ENCODE assay signal across 9 mouse cellular contexts in the genomic region with DNA sequence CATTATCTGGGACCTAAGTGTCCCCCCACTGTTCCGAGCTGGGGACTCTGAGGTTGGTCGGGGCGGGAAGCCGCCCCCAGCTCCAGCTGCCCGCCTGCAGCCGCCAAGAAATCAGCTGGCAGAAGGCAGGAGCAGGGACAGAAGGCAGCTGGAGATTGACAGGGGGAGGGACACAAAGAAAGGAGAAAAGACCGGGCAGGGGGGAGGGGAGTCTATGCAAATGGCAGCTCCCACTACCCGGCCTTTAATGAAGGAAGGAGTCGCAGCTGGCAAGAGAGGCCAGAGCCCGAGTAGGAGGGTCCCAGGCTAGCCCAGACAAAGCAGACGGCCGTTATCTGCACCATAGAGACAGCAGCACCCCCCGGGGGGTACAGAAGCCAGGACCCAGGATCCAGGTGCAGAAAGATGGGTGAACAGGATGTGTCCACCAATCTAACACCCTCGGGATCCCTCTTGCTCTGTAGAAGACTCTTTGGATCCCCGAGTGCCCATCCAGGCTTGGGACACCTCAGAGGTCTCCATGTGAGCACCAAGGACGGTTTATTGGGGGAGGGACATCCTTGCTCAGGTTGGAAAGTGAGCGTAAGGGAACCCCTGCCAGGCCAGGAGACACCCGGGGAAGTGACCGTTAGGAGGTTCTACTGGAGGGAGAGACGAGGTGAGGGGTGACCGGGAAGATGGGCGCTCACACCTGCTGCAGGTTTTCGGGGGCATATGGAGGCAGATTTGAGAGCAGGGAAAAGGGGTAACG. TPM values are rescaled to one million over a fixed set of nuclear protein-coding genes. Genes with fewer than 3 reads are reported as not detected.
A peak's percentile ranks its signal among the peaks of the same experiment; 100 is the strongest.
DNase-seq lines count a peak whose midpoint lies in the region; ATAC-seq and TF ChIP-seq lines count a peak whose summit lies in the region.
"Had no signal": no experiment of that assay in that cellular context is flagged by ENCODE, and none has a peak within 500 bp of the region (broad histone marks: within the 10 kb centered on the region; RNA-seq: fewer than 3 reads in every experiment).

No protein-coding gene starts in this region.

- H3K27ac ChIP-seq in heart, embryonic 10.5 days, result peak overlapping the region; percentile 91
- peak overlapping the region; percentile 100 for H3K27ac ChIP-seq in forebrain, postnatal 0 days (ENCODE audit: low read depth, low read length)
- H3K27ac ChIP-seq in midbrain, embryonic 10.5 days (replicated peaks), result peak overlapping the region; percentile 97
- no peak overlapping the region for H3K27ac ChIP-seq in stomach, embryonic 16.5 days (ENCODE audit: low read length)

- no peaks in the 10 kb centered on the region for H3K36me3 ChIP-seq in heart, embryonic 10.5 days
- H3K36me3 ChIP-seq in forebrain, postnatal 0 days (ENCODE audit: insufficient read depth), result no peaks in the 10 kb centered on the region
- no peaks in the 10 kb centered on the region for H3K36me3 ChIP-seq in midbrain, embryonic 10.5 days
- no peaks in the 10 kb centered on the region for H3K36me3 ChIP-seq in stomach, embryonic 16.5 days (ENCODE audit: control insufficient read depth, insufficient read depth, low read length)

- 2% methylated on average over 24 of the region's 24 CpGs for WGBS in heart, embryonic 10.5 days
- 4% methylated on average over 24 of the region's 24 CpGs for WGBS in forebrain, postnatal 0 days
- 2% methylated on average over 24 of the region's 24 CpGs for WGBS in midbrain, embryonic 10.5 days
- 1% methylated on average over 24 of the region's 24 CpGs for WGBS in stomach, embryonic 16.5 days

- H3K9ac ChIP-seq in forebrain, postnatal 0 days, result peak overlapping the region; percentile 99
- peak overlapping the region; percentile 82 for H3K9ac ChIP-seq in stomach, embryonic 16.5 days (ENCODE audit: low read length)

- H3K27me3 ChIP-seq in heart, embryonic 10.5 days (ENCODE audit: insufficient read depth, poor library complexity, severe bottlenecking), result peaks cover 71% of the 10 kb centered on the region
- H3K27me3 ChIP-seq in forebrain, postnatal 0 days (ENCODE audit: insufficient read depth, low read length), result no peaks in the 10 kb centered on the region
- peaks cover 87% of the 10 kb centered on the region for H3K27me3 ChIP-seq in midbrain, embryonic 10.5 days (ENCODE audit: low read depth, poor library complexity, severe bottlenecking)
- H3K27me3 ChIP-seq in stomach, embryonic 16.5 days (ENCODE audit: control insufficient read depth, insufficient read depth, low read length), result peaks cover 25% of the 10 kb centered on the region

- H3K4me2 ChIP-seq in forebrain, postnatal 0 days (ENCODE audit: low read depth), result peak overlapping the region; percentile 97
- H3K4me2 ChIP-seq in stomach, embryonic 16.5 days (ENCODE audit: low read depth, low read length), result peak overlapping the region; percentile 96

- no peak for TF ChIP-seq CTCF in forebrain, postnatal 0 days (IDR thresholded peaks at IDR 0.05; ENCODE audit: low read depth)

- H3K4me3 ChIP-seq in heart, embryonic 10.5 days, result peak overlapping the region; percentile 70
- H3K4me3 ChIP-seq in forebrain, postnatal 0 days (ENCODE audit: low read depth, low read length), result peak overlapping the region; percentile 95
- H3K4me3 ChIP-seq in midbrain, embryonic 10.5 days, result peak overlapping the region; percentile 81
- H3K4me3 ChIP-seq in stomach, embryonic 16.5 days (replicated peaks; ENCODE audit: low read length), result peak overlapping the region; percentile 62

- intact Hi-C loops in heart, postnatal 25 days (cut with DNase I), result loop anchor here (1.0 kb wide), 1 partner anchor 12 kb away; no protein-coding TSS in a partner anchor
- intact Hi-C loops in gastrocnemius, postnatal 36 days (cut with DNase I), result loop anchor here (5.0 kb wide), 1 partner anchor 77 kb away; a partner anchor contains a TSS

- DNase-seq in heart, embryonic 10.5 days (ENCODE audit: low spot score), result no peak
- DNase-seq in heart, postnatal 25 days (ENCODE audit: low spot score), result no peak
- peak; percentile 71 for DNase-seq in Muller cell, postnatal 12 days (ENCODE audit: inconsistent ontology term)
- peak; percentile 82 for DNase-seq in forebrain, postnatal 0 days
- DNase-seq in layer of hippocampus, postnatal 10 days (ENCODE audit: low spot score in 2 of 2), result peak; percentile 67 to 78
- peak; percentile 87 for DNase-seq in midbrain, embryonic 10.5 days (ENCODE audit: low spot score)
- DNase-seq in gastrocnemius, postnatal 36 days, result no peak

- H3K4me1 ChIP-seq in heart, embryonic 10.5 days, result peaks cover 65% of the 10 kb centered on the region
- peaks cover 19% of the 10 kb centered on the region; the same call in 1 of the 2 replicates for H3K4me1 ChIP-seq in forebrain, postnatal 0 days (ENCODE audit: insufficient read depth)
- H3K4me1 ChIP-seq in midbrain, embryonic 10.5 days, result peaks cover 75% of the 10 kb centered on the region
- peaks cover 55% of the 10 kb centered on the region for H3K4me1 ChIP-seq in stomach, embryonic 16.5 days (ENCODE audit: control insufficient read depth, insufficient read depth, low read length)

- H3K9me3 ChIP-seq in heart, embryonic 10.5 days, result no peaks in the 10 kb centered on the region; the same call in 1 of the 2 replicates
- no peaks in the 10 kb centered on the region for H3K9me3 ChIP-seq in forebrain, postnatal 0 days (ENCODE audit: low read length)
- H3K9me3 ChIP-seq in midbrain, embryonic 10.5 days (replicated peaks), result peaks cover 4% of the 10 kb centered on the region; the same call in 1 of the 2 replicates
- H3K9me3 ChIP-seq in stomach, embryonic 16.5 days (replicated peaks; ENCODE audit: control insufficient read depth, low read length), result peaks cover 7% of the 10 kb centered on the region; the same call in 1 of the 2 replicates

- ATAC-seq in forebrain, postnatal 0 days, result peak; percentile 15
- no peak for ATAC-seq in stomach, embryonic 16.5 days (ENCODE audit: insufficient read depth, low FRiP score)

RNA-seq across cellular contexts. Expression of a gene that starts 1.3 kb away (rescaled TPM):
- 50.4 and 73.5 TPM in 2 replicates for polyA plus RNA-seq in heart, embryonic 10.5 days (2016; fragmentation: Nextera tagmentation; extraction: Ambion mirVana)
- 10 to 100 TPM; 42.2 to 52.2 TPM for total RNA-seq in heart, postnatal 25 days (2021)
- 568 and 711 TPM in 2 replicates for total RNA-seq in forebrain, postnatal 0 days (2014; rRNA removed)
- 196 and 250 TPM in 2 replicates for polyA plus RNA-seq in forebrain, postnatal 0 days (2015; fragmentation: Nextera tagmentation; extraction: Ambion mirVana)
- total RNA-seq in layer of hippocampus, postnatal 10 days (2021), result 100 to 1,000 TPM; 817 to 911 TPM
- polyA plus RNA-seq in midbrain, embryonic 10.5 days (2016; fragmentation: Nextera tagmentation; extraction: Ambion mirVana), result 89.7 and 131 TPM in 2 replicates
- polyA plus RNA-seq in stomach, embryonic 16.5 days (2015; fragmentation: Nextera tagmentation; extraction: Ambion mirVana), result 58.5 and 61.9 TPM in 2 replicates
- total RNA-seq in gastrocnemius, postnatal 36 days (2021), result 10 to 100 TPM; 35.0 to 45.6 TPM

RNA-seq across cellular contexts. Expression of a gene that starts 37.2 kb away (rescaled TPM):
- polyA plus RNA-seq in heart, embryonic 10.5 days (2016; fragmentation: Nextera tagmentation; extraction: Ambion mirVana), result not detected in 2 replicates
- total RNA-seq in heart, postnatal 25 days (2021), result not detected
- total RNA-seq in forebrain, postnatal 0 days (2014; rRNA removed), result not detected in 2 replicates
- 0.13 and 0.16 TPM in 2 replicates for polyA plus RNA-seq in forebrain, postnatal 0 days (2015; fragmentation: Nextera tagmentation; extraction: Ambion mirVana)
- total RNA-seq in layer of hippocampus, postnatal 10 days (2021), result not detected
- polyA plus RNA-seq in midbrain, embryonic 10.5 days (2016; fragmentation: Nextera tagmentation; extraction: Ambion mirVana), result not detected in 2 replicates
- not detected in 2 replicates for polyA plus RNA-seq in stomach, embryonic 16.5 days (2015; fragmentation: Nextera tagmentation; extraction: Ambion mirVana)
- total RNA-seq in gastrocnemius, postnatal 36 days (2021), result not detected
- total RNA-seq: neutrophil, adult 5-6 weeks had no signal

Comparison
In these comparisons a context has a peak if more than half of its experiments do, and no peak if none do; other contexts are left out.
1. DNase-seq: peak in Muller cell, postnatal 12 days (single experiment), forebrain, postnatal 0 days (single experiment), layer of hippocampus, postnatal 10 days (2 of 2) and midbrain, embryonic 10.5 days (single experiment); none in heart, embryonic 10.5 days (single experiment), heart, postnatal 25 days (single experiment) and gastrocnemius, postnatal 36 days (0 of 2).
2. RNA of a gene that starts 1.3 kb away (total RNA-seq): 817 to 911 TPM in layer of hippocampus, postnatal 10 days and 568 to 711 TPM in forebrain, postnatal 0 days; 42.2 to 52.2 TPM in heart, postnatal 25 days and 35.0 to 45.6 TPM in gastrocnemius, postnatal 36 days; every median in the first group is over 10 times any median in the second.
3. Peak in every context shown above with its lines, with median percentiles within 50 percentile points of each other: H3K4me3 ChIP-seq.